Mouse (Mus musculus): ENCODE measurements around the gene Adamts1. TPM values are rescaled to one million over a fixed set of nuclear protein-coding genes. Genes with fewer than 3 reads are reported as not detected.

Adamts1 gene
- 5.9 TPM for polyA plus RNA-seq (2015; fragmentation: Illumina TruSeq; extraction: RNeasy Lipid Tissue Mini Kit (QIAGEN cat#74804); ENCODE audit: low read depth, low replicate concordance)

GRCm38 (mm10) chr16:85802954-85803353, at the start of gene Adamts1:
Gene Adamts1, minus strand, starts transcription at chr16:85803113.

Other genes starting within 250 kb of the Adamts1 start
- gene Cyyr1, start 249.7 kb downstream of the Adamts1 start, polyA plus RNA-seq (2015; fragmentation: Illumina TruSeq; extraction: RNeasy Lipid Tissue Mini Kit (QIAGEN cat#74804); ENCODE audit: low read depth, low replicate concordance) = 4.5 TPM
- 0.80 TPM for gene Adamts5, start 98.7 kb upstream of the Adamts1 start, polyA plus RNA-seq (2015; fragmentation: Illumina TruSeq; extraction: RNeasy Lipid Tissue Mini Kit (QIAGEN cat#74804); ENCODE audit: low read depth, low replicate concordance)

Measured in brain, adult 10 weeks (tissue).